Mouse (Mus musculus) heart, postnatal 0 days (tissue): ENCODE results near the gene Car12.

Source experiments
- CTCF ChIP-seq: IDR thresholded peaks from 2 replicates; pipeline ENCODE4 v1.5.1; 2016; ENCODE audit warnings: antibody characterized with exemption, control low read depth, low read depth
- EP300 ChIP-seq: IDR thresholded peaks from 2 replicates; pipeline ENCODE4 v1.6.1; 2016; ENCODE audit warnings: antibody characterized with exemption, low read depth

- no peak for TF ChIP-seq EP300
- peak; percentile 87 for TF ChIP-seq CTCF
Measured at GRCm38 (mm10) chr9:66705766-66706165, 7.7 kb upstream of the Car12 start.
